ENCODE assay signal across 8 mouse cellular contexts in the genomic region with DNA sequence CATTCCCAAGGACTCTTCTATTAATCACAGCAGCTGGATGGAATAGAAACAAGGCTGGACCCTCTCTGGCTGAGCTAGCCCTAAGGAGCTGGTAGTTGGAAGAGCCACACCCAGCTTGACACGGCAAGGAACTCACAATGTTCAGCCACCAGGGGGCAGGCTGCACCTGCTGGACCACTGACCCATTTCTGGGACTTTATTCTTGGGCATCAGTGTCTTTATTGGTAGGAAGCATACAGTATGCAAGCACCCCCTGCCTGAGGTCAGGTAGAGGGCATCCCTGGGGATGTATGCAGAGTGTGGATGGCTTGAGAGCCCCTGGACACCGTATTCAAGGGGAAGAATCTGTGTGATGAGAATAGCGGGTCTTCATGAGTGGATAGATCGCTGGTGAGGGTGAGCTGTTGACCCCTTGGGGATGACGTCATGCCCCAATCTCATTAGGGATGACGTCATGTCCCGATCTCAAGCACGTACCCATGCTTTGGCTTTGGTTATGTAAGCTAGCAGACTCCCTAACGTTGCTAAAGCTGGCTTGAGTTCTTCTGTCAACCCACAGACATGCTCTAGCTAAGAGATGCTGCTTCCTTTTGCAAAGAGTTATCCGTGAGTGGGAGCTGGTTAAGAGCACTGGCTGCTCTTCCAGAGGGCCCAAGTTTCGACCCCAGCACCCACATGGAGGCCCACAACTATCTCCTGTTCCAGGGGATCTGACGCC. TPM values are rescaled to one million over a fixed set of nuclear protein-coding genes. Genes with fewer than 3 reads are reported as not detected.
DNase-seq lines count a peak whose midpoint lies in the region; ATAC-seq and TF ChIP-seq lines count a peak whose summit lies in the region.
"Had no signal": no experiment of that assay in that cellular context is flagged by ENCODE, and none has a peak within 500 bp of the region (broad histone marks: within the 10 kb centered on the region; RNA-seq: fewer than 3 reads in every experiment).

No protein-coding gene starts in this region.

- TF ChIP-seq CTCF in MEL (IDR thresholded peaks at IDR 0.05 in 2 of 3, conservative IDR thresholded peaks at IDR 0.05 in 1 of 3; ENCODE audit: control insufficient read depth in 1 of 3, insufficient read depth in 1 of 3, low read depth in 2 of 3, low read length in 3 of 3, poor library complexity in 1 of 3, severe bottlenecking in 1 of 3): peak; percentile 88 to 93 (median 90)

- H3K79me2 ChIP-seq in MEL (ENCODE audit: control insufficient read depth, insufficient read depth, low read length, poor library complexity): peaks cover 6% of the 10 kb centered on the region; the same call in 1 of the 2 replicates

- H3K4me3 ChIP-seq in MEL (ENCODE audit: control insufficient read depth in 1 of 2, insufficient read depth in 1 of 2, low read depth in 2 of 2, low read length in 2 of 2): no peak overlapping the region
- no peak overlapping the region for H3K4me3 ChIP-seq in forebrain, embryonic 12.5 days (replicated peaks)

- peak; percentile 92 for TF ChIP-seq RAD21 in MEL (IDR thresholded peaks at IDR 0.05; ENCODE audit: low read depth, low read length)

- no peak for TF ChIP-seq POLR2A in MEL (IDR thresholded peaks at IDR 0.05; ENCODE audit: control insufficient read depth in 1 of 2, insufficient read depth in 1 of 2, low read depth in 1 of 2, low read length in 2 of 2, poor library complexity in 1 of 2)

- H3K9ac ChIP-seq in MEL (ENCODE audit: control insufficient read depth, low read depth, low read length, poor library complexity, severe bottlenecking): no peak overlapping the region
- H3K9ac ChIP-seq in forebrain, embryonic 12.5 days: no peak overlapping the region

- peak; percentile 70 for DNase-seq in MEL (ENCODE audit: low read depth, low spot score)
- DNase-seq in adrenal gland, postnatal 25 days: peak; percentile 84
- peak; percentile 68 for DNase-seq in heart, postnatal 25 days (ENCODE audit: low spot score)
- DNase-seq in left cerebral cortex, adult 8-10 months (ENCODE audit: low spot score in 2 of 2): peak; percentile 73 to 74
- DNase-seq in mesoderm, embryonic 11.5 days (ENCODE audit: low read depth, low spot score): peak; percentile 88
- peak; percentile 65 for DNase-seq in splenic B cell, adult 2 months (ENCODE audit: low read depth, low spot score)

- peaks cover 0 to 17% of the 10 kb centered on the region in 2 experiments; a peak in 2 of 4 replicates for H3K4me1 ChIP-seq in MEL (ENCODE audit: control insufficient read depth in 1 of 2, insufficient read depth in 2 of 2, low read length in 2 of 2)
- H3K4me1 ChIP-seq in forebrain, embryonic 12.5 days: peaks cover 24% of the 10 kb centered on the region

- no peak overlapping the region for H3K4me2 ChIP-seq in forebrain, embryonic 12.5 days

- 0 out of 2 replicates have a peak, but pooled peaks have one; percentile 13 for ATAC-seq in forebrain, embryonic 12.5 days (ENCODE audit: low FRiP score)

- H3K27me3 ChIP-seq in MEL (ENCODE audit: control insufficient read depth in 1 of 2, insufficient read depth in 2 of 2, low read length in 2 of 2): no peaks in the 10 kb centered on the region
- peaks cover 19% of the 10 kb centered on the region for H3K27me3 ChIP-seq in forebrain, embryonic 12.5 days
- no peaks in the 10 kb centered on the region for H3K27me3 ChIP-seq in splenic B cell, adult 2 months (ENCODE audit: control insufficient read depth, insufficient read depth, low read length, poor library complexity, severe bottlenecking)

- no peak for TF ChIP-seq EP300 in MEL (IDR thresholded peaks at IDR 0.05; ENCODE audit: low read depth in 1 of 2, low read length in 2 of 2)

- peaks cover 0 to 4% of the 10 kb centered on the region in 2 experiments; a peak in 2 of 4 replicates for H3K36me3 ChIP-seq in MEL (ENCODE audit: control insufficient read depth in 1 of 2, insufficient read depth in 2 of 2, low read length in 2 of 2)
- H3K36me3 ChIP-seq in forebrain, embryonic 12.5 days (replicated peaks): no peaks in the 10 kb centered on the region
- no peaks in the 10 kb centered on the region; the same call in 1 of the 2 replicates for H3K36me3 ChIP-seq in splenic B cell, adult 2 months (ENCODE audit: control insufficient read depth, insufficient read depth, low read length, poor library complexity, severe bottlenecking)

- intact Hi-C loops in heart, postnatal 25 days (cut with DNase I): loop anchor here (1.0 kb wide), 2 partner anchors 108 to 146 kb away; no protein-coding TSS in a partner anchor

- WGBS in forebrain, embryonic 12.5 days: 40% methylated on average over 12 of the region's 12 CpGs

- H3K9me3 ChIP-seq in MEL (replicated peaks; ENCODE audit: insufficient read depth, low read length): no peaks in the 10 kb centered on the region
- H3K9me3 ChIP-seq in forebrain, embryonic 12.5 days: no peaks in the 10 kb centered on the region

- H3K27ac ChIP-seq in MEL (ENCODE audit: control insufficient read depth, low read depth, low read length): no peak overlapping the region
- no peak overlapping the region for H3K27ac ChIP-seq in forebrain, embryonic 12.5 days
- H3K27ac ChIP-seq: macrophage had no signal

TF ChIP-seq in MEL, 35 proteins besides CTCF, POLR2A, EP300 and RAD21:
- peak; percentile 92 for TF ChIP-seq SMC3 (IDR thresholded peaks at IDR 0.05; ENCODE audit: low read depth, low read length)
- no peak for TF ChIP-seq MYC (IDR thresholded peaks at IDR 0.05; ENCODE audit: low read depth, low read length)
- 0 out of 2 replicates have a peak, but pooled peaks have one; percentile 8 for TF ChIP-seq USF1 (IDR thresholded peaks at IDR 0.05; ENCODE audit: low read depth, low read length)
- 0 out of 2 replicates have a peak, but pooled peaks have one; percentile 24 for TF ChIP-seq MAZ (IDR thresholded peaks at IDR 0.05; ENCODE audit: low read depth, low read length)
- no peak for TF ChIP-seq BHLHE40 (IDR thresholded peaks at IDR 0.05; ENCODE audit: borderline replicate concordance, low read depth, low read length)
- peak; percentile 84 for TF ChIP-seq ZC3H11A (IDR thresholded peaks at IDR 0.05; ENCODE audit: low read depth, low read length)
- TF ChIP-seq KAT2A (conservative IDR thresholded peaks at IDR 0.05; ENCODE audit: low read depth, low read length): no peak
- peak; percentile 36; the same call in 1 of the 2 replicates for TF ChIP-seq SIN3A (IDR thresholded peaks at IDR 0.05; ENCODE audit: low read length)

RNA-seq across cellular contexts. Expression of gene Ctdspl, which starts 5.3 kb away (rescaled TPM):
- total RNA-seq in MEL (2012; rRNA removed): 15.3 and 15.9 TPM in 2 replicates
- polyA plus RNA-seq in MEL (2012; ENCODE audit: insufficient read depth in 1 of 2, insufficient read length in 2 of 2, low read depth in 1 of 2, low replicate concordance in 2 of 2, missing spikeins in 1 of 2): 10 to 100 TPM in 1 of 2 experiments, not detected in 1; 20.7 TPM
- 27.2 and 31.3 TPM in 2 replicates for total RNA-seq in adrenal gland, postnatal 25 days (2021)
- 9.0 and 9.6 TPM in 2 replicates for polyA plus RNA-seq in forebrain, embryonic 12.5 days (2016; fragmentation: Nextera tagmentation; extraction: Ambion mirVana)
- 10 to 100 TPM; 10.1 to 12.7 TPM for total RNA-seq in heart, postnatal 25 days (2021)
- 10 to 100 TPM; 36.1 to 37.2 (median 36.4) TPM for total RNA-seq in left cerebral cortex, adult 8-10 months (2022)
